Mouse (Mus musculus) G1E-ER4 (cell line): ENCODE measurements at regions not wholly inside any gene's neighbourhood (a gene's known extent, or its start where the extent isn't known, plus 50 kb on each side); places are given as distances from the start of the nearest gene placed in this dataset.

Experiments used
- GATA1 ChIP-seq: IDR thresholded peaks from one replicate; pipeline ENCODE4 v1.8.0; 2012; ENCODE audit warnings: low read length, inconsistent platforms

GRCm38 (mm10) chr13:37600172-37600571, 178.0 kb upstream of the Rreb1 start:
- no peak for TF ChIP-seq GATA1

- no peak for TF ChIP-seq GATA1
Measured at GRCm38 (mm10) chr13:37601068-37601467, 177.1 kb upstream of the Rreb1 start.

GRCm38 (mm10) chr13:37602256-37602655, 175.9 kb upstream of the Rreb1 start:
- no peak for TF ChIP-seq GATA1

- TF ChIP-seq GATA1, result no peak
Measured at GRCm38 (mm10) chr13:37603226-37603994, 174.8 kb upstream of the Rreb1 start.

GRCm38 (mm10) chr13:37606250-37606649, 171.9 kb upstream of the Rreb1 start:
- no peak for TF ChIP-seq GATA1

GRCm38 (mm10) chr13:37609085-37609484, 169.1 kb upstream of the Rreb1 start:
- TF ChIP-seq GATA1, result no peak

- no peak for TF ChIP-seq GATA1
Measured at GRCm38 (mm10) chr13:37611387-37611786, 166.8 kb upstream of the Rreb1 start.

GRCm38 (mm10) chr13:37617015-37617414, 161.2 kb upstream of the Rreb1 start:
- no peak for TF ChIP-seq GATA1

GRCm38 (mm10) chr13:37619841-37620725, 158.1 kb upstream of the Rreb1 start:
- no peak for TF ChIP-seq GATA1

- TF ChIP-seq GATA1, result no peak
Measured at GRCm38 (mm10) chr13:37621319-37622050, 156.7 kb upstream of the Rreb1 start.

GRCm38 (mm10) chr13:37622366-37623088, 155.7 kb upstream of the Rreb1 start:
- TF ChIP-seq GATA1, result no peak

- TF ChIP-seq GATA1, result no peak
Measured at GRCm38 (mm10) chr13:37624741-37625140, 153.5 kb upstream of the Rreb1 start.

GRCm38 (mm10) chr13:37625532-37626235, 152.5 kb upstream of the Rreb1 start:
- TF ChIP-seq GATA1, result no peak
